Mouse (Mus musculus): ENCODE data around the gene Phf23. TPM values are rescaled to one million over a fixed set of nuclear protein-coding genes. Genes with fewer than 3 reads are reported as not detected.

The Phf23 gene
- total RNA-seq, 2 experiments from 2014 or later, result 18.4 to 19.7 TPM

DNA sequence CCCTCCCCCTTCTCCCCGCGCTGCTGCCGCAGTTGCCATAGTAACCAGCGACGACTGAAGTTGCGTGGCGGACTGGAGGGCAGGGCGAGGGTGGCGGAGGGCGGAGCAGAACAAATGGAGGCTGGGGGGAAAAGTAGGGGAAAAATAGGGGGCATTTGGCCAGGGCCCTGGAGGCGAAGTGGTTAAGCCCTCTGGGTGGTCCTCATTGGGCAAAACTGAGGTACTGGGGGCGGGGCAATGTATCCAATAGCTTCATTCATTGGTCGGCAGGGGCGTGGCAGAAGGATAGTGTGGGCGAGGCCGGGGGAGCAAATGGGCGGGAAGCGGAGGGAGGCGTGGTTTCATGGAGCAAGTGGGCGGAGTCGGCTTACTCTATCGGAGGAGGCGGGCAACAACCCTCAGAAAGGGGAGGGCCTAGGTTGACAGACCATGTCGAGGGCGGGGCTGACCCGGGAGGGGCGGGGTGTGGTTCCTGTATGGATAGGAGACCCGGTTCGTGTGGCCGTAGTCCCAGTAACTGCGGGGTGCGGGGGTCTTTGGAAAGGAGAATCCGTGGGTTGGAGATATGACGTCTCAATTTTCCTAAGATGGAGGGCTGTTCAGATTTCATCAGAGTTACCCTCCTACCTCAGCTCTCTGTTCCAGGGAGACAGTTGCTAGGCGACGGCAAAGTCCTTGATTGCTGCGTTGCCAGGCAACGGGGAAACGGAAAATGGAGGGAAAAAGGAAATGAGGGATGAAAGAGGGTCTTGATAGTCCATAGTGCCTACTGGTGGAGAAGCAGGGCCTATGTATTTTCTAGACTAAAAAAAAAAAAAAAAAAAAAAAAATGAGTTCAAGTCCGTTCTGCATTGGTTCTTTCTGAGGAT lies 25.9 kb downstream of the Phf23 start:
- DNase-seq, result peak; percentile 94 to 95

DNA sequence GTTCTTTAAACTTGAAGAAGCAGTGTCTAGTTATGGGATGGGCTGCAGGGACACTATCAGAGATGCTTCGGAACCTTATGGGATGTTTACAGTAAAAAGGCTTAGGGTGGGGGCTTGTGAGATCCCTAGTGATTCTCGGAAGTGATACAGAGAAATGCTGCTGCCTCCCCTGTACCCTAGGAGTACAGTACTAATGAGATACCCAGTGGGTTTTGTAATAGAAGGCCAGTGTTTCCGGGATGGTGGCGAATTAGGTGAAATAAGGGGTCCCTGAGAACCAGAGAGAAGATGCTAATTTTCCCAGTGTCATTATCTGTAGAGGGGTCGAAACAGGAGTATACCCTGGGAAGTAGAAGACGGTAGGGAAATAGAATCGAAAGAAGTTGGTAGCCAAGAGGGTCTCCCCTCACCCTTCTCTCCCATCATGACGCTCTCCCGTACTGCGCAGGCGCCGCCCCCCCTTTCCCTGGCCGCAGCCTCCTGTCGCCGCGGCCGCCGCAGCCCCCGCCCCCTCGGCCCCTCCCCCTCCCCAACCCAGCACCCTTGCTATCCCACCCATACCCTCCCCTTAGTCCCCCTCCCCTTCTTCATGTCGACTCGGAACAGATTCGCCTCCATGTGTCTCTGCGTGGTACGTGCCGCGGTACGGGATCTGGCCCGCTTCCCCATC lies 28.0 kb downstream of the Phf23 start:
- DNase-seq, result no peak

DNA sequence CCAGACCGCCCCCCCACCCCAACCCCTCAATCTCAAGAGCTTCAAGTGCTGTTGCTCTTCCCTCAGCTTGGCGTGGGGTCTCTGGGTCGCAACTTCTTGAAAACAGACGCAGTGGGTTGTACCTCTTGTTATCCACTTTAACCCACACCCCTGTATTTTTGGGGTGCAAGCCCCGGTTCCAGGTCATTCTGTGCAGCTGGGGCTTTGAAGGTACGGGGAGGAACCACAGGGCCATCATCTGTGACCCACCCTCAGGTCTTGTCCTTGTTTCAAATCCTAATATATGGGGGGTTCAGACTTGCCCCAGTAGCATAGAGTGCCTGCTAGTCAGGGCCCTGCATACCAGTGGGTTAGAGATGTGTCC lies 28.6 kb downstream of the Phf23 start:
- no peak for DNase-seq

DNA sequence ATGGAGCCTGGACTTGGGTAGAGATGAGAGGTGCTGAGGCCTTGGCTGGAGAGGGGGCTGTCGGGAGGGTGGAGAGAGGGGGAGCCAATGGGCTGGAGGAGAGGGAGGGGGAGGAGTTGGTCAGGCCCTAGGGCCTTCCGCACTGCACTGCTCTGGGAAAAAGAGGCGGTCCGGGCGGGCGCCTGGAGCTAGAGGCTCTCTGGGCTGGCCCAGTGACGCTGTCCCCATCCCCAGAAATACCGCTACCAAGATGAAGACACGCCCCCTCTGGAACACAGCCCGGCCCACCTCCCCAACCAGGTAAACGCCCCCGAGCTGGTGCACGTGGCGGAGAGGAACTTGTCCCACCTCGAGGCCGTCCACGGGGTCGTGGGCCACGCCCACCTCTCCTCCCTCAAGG lies 31.1 kb downstream of the Phf23 start:
- DNase-seq, result peak; percentile 51 to 80

DNA sequence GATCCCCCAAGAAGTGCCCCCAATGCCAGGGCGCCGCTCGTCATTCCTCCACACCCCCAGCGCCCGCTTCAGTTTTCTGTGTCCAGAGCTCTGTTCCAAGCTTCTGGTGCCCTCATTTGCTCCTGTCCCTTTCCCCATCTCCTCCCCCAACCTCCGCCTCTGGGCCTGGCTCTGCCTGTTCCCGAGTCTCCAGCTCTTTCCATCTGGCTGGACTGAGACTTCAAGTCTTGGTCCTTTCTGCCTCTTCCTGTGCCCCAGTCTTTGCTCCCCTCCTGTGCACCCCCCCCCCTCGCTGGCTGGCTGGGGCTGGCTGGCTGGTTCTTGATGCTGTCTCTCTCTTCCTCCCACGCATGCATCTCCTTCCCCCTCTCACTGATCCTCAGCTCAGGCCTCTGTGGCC lies 31.8 kb downstream of the Phf23 start:
- DNase-seq, result peak in 1 of 2 experiments; percentile 39

DNA sequence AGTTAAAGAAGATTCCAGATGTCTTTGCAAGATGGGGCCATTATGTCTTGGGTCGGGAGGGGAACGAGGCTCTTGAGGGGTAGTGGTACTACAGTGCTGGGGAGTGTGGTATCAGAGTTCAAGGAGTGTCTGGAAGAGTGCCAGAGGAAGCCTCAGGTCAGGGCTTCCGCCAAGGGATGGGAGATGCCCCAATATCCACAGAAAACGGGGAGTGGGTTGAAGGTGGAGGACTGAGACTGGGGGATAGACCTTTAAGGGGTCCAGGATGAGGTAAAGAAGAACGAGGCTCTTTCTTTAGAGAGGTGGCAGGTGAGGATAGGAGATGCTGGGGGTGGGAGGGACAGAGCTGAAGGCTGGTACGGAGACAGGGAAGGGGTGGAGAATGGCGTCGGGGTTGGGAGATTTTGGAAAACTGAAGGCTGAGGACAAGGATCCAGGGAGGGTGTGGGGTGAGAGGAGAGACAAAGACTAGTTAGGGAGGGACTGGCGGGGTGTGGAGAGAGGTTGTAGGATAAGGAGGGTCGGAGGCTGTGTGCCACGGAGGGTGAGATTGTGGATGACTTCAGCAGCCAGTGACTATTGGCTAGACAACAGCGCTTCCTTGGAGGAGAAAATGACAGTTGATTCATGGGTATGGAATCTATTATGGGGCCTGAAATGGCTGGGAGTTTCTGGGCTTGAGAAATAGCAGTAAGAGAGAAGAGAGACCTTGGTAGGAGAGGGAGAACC lies 33.0 kb downstream of the Phf23 start:
- DNase-seq, result peak in 1 of 2 experiments; percentile 36

DNA sequence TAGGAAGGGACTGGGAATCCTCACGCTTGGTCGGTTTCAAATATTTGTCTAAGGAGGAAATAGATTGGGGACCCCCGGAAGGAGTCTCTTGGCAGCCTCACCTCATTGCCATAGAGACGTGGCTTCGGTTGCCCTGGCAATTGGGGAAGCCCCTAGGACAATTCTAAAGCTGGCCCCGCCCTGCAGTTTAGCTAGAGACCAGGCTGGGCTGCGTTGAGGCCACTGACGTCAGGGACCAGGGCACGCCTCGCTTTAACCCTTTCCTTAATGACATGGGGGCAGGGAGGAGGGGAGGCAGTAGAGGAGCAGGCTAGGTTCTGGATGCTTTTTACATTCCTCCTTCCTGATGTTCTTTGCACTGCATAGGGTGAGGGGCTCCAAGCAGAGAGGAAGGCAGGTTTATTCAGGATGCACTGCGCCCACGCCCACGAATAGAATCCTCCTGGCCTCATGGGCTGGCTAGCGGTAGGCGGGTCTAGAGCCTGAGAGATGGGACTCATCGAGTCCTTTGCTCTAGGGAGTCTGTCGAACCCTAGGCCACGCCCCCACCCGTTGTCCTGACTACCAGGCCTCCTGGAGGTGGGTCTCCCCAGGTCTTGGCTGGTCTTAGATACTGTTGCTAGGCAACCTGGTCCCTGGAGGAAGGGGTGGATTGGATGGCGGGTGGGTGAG lies 33.7 kb downstream of the Phf23 start:
- peak; percentile 84 to 89 for DNase-seq

DNA sequence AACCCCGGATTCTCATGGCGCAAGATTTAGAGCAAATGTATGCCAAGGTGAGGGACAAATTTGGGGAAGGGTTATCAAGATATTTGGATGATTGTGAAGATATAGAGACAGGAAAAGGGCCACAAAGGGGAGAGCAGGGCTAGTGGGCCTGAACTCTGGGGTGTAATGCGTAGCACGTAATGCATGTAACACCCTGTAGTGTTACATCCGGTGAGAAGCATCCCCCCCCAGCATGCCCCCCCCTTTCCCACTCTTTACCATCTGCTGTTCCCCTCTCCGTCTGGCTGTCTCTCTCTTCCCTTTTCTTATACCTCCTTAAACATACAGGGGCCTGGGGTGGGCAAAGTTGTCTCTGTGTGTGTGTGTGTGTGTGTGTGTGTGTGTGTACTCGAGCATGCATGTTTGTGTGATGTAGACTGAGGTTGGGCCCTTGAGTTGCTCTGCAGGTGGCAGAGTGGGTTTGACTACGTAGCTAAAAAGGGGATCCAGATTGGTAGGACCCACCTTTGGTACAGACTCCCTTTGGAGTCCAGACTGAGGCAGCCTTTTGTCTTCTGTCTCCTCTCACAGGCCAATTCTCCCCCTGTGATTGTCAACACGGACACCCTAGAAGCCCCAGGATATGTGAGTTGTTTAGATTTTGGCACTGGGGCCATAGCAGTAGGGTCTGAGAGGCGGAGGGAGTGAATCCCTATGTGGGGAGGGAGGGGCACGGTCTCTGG lies 34.4 kb downstream of the Phf23 start:
- no peak for DNase-seq

DNA sequence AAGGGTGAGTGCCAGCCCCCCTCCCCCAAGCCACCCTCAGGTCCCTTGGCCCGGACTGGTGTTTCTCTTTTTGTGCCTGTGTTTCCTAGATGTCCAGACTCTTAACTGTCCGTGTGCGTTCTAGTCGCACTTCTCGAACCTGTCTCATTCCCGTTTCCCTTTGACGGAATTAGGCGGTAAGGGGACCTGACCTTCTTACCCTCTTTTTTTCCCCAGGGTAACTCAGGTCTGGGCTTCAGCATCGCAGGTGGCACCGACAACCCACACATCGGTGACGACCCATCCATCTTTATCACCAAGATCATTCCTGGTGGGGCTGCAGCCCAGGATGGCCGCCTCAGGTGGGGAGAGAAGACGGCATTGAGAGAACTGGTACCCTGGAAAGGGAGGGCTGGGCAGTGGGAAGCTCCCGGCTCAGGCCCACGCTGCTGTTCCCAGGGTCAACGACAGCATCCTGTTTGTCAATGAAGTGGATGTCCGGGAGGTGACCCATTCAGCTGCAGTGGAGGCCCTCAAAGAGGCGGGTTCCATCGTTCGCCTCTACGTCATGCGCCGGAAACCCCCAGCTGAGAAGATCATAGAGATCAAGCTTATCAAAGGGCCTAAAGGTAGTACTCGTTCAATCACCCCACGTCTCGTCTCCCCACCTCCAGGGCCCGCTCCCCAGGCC lies 35.2 kb downstream of the Phf23 start:
- DNase-seq, result no peak

DNA sequence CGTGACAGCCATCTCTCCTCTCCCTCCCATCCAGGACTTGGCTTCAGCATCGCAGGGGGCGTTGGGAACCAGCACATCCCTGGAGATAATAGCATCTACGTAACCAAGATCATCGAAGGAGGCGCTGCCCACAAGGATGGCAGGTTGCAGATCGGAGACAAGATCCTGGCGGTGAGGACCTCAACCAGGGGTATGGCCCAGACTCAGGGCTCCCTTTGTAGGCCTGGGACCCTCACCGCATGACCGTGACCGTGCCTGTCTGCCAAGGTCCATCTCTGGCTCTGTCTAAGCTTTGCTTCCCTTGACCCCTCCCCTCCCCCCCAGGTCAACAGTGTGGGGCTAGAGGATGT lies 35.7 kb downstream of the Phf23 start:
- DNase-seq, result no peak

DNA sequence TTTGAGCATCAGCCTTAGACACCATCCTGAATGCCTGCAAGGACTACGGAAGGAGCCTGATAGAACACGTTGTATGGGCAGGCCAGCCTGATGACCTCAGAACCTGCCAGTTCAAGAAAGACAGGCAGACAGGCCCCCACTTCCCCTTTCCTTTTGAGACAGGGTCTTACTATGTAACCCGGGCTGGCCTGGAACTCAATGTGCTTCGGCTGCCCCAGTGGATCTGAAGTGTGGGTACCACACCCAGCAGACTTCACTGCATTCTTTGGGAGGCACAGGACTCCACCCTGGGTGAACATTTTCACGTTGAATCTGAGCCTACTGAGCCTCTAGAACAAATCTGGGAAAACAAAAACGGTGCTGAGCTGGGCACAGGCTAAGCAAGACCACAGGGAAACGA lies 42.6 kb downstream of the Phf23 start:
- DNase-seq, result no peak

DNA sequence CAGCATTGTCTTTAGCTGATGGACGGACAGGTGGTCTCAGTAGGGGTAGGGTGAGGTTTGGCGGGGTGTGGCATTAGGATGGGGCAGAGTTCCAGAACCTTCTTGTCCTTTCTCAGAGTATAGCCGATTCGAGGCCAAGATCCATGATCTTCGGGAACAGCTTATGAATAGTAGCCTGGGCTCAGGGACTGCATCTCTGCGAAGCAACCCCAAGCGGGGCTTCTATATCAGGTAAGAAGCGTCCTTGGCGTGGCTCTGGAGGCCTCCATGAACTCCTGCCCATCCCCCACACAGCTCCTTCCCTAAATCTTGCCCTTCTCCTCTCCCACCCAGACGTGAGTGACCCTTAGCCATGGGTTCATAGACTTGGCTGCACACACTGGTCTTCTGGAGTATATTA lies 44.1 kb downstream of the Phf23 start:
- no peak for DNase-seq

DNA sequence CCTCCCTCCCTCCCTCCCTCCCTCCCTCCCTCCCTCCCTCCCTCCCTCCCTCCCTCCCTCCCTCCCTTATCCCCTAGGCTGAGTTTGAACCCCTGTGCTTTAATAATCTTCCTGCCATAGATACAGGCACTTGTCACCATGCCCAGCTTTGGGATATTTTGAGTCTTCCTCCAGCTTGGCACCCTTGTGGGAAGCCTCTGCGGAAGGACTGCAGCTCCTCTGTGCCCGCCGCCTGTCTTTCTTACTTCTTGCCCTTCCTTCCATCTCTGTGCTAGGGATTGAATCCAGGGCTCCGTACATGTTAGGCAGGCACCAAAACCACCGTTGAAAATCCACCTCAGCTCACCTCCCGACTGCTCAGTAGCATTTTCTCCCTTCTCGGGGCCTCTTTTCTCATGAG lies 44.6 kb downstream of the Phf23 start:
- no peak for DNase-seq

DNA sequence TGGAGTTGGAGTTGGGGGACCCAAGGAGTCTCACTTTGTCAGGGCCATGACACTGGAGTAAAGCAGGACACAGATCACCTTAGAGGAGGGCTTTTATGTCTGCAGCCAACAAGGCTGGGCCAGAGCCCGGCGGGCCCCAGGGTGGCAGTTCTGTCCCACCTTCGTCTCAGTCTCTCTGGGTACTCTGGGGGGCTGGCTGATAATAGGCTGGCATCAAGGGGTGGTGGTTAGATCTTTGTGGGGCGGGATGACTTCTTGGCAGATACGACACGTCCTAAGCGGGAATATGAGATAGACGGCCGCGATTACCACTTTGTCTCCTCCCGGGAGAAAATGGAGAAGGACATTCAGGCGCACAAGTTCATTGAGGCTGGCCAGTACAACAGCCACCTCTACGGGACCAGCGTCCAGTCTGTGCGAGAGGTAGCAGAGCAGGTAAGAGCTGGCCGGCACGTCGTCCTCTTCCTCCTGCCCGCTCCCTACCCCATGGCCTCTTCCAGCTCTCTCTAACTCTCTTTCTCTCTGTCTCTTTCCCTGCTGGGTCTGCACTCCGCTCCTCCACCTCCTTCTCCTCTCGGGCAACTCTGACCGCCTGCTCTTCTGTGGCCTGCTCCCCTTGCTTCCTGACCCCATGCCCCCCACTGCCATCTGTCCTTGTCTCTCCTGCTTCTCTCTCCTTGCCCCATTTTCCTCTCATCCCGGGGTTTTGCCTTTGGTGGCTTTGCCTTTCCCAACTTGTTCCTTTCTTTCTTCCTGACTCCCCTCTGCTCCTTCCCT lies 46.9 kb downstream of the Phf23 start:
- no peak for DNase-seq

DNA sequence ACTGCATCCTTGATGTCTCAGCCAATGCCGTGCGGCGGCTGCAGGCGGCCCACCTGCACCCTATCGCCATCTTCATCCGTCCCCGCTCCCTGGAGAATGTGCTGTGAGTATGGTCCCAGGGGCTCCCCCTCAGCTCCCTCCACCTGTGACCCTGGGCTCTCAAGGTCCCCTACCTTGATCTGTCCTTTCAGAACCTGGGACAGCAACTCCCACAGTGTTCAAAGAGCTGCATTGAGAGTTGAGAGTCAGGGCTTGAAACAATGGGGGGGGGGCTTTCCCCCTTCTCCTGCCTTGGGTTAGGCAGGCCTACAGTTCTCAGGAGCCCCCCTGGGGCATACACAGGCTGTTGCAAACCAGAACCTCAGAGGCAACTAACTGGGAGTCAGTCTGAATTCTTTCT lies 48.1 kb downstream of the Phf23 start:
- DNase-seq, result no peak

DNA sequence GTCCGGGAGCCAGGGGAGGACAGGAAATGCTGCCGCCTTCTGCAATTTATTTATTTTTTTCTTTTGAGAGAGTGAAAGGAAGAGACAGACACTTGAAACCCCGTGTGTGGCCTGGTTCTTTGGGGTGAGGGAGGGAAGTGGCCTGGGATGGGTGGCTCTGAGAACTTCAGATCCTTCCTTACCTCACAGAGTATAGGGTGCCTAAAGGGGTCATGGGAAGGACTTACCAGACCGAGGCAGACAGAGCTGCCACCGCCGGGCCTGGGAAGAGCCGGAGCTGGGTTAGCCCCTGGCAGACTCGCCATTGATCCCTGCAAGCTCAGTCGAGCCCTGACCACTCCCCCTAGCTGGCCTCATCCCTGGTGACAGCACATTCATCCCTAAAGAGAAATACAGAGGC lies 49.9 kb downstream of the Phf23 start:
- DNase-seq, result no peak

DNA sequence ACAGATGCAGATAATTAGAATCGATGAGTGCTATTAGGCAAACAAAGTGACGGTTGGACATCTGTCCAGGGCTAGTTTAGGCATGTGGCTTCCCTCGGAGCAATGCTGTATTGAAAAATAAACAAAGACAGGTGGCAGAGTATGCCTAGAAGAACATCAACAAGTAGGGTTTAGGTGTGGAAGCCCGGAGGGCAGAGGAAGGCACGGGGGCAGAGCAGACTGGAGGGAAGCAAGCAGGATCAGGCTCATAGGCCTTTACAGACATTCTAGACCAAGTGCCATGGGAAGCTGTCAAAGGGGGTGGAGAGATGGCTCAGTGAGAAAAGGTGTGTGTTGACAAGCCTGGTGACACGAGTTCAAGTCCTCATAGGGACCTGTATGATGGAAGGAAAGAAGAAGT lies 53.8 kb downstream of the Phf23 start:
- no peak for DNase-seq
